Mouse (Mus musculus): ENCODE data around the gene Gclm.

DNA sequence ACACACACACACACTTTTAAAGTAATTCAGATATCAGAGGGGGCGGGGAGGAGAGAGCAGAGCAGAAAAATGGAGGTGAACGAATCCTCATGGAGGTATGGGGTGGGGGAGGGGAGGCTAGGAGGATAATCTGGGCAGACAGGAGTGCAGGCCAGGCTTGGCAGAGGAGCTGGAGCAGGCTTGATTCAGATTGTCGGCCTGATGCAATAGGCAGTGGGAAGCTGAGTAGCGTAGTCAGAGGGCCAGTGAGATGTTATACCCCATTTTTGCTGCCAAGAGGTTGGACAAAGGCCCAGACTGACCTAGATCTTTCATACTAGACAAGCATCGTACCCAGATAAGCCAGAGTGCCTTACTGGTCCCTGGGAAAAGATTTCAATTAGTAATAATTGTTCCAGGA, 51.6 kb downstream of the Gclm start:
- no peak for TF ChIP-seq CTCF (IDR thresholded peaks at IDR 0.05; ENCODE audit: low read depth)
- no peak for TF ChIP-seq EP300 (IDR thresholded peaks at IDR 0.05; ENCODE audit: low read depth)

Data from heart, postnatal 0 days (tissue).